Mouse (Mus musculus): ENCODE measurements around the gene Ulk4.

Ulk4 gene

DNA sequence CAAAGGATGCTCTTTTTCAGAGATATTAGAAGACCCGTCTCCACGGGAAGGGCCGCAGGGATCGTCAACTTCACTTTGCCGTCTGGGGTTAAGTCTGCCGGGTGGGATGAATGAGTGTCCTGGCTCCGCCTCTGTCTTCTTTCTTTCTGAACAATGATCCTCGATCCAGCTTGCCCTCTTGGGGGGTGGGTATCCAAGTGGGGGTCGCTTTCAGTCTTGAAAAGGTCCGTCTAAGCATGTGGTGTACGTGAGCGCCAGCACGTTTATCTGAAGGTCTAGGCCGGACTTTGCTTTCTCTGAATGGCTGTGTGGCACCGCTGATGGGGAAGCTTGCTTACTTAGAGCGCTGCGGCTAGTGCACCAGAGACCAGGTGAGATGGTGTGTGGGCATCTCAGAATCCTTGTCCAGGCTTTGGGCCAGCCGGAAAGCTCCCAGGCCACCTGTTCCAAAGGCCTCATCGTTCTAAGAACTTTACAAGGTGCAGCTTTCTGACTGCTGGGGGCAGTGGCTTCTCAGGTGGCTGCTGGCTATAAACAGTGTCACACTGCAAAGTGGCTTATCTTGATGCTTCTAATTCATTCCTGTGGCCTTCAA, 23.1 kb upstream of the Ulk4 start:
- no peak for DNase-seq (ENCODE audit: low read depth)

DNA sequence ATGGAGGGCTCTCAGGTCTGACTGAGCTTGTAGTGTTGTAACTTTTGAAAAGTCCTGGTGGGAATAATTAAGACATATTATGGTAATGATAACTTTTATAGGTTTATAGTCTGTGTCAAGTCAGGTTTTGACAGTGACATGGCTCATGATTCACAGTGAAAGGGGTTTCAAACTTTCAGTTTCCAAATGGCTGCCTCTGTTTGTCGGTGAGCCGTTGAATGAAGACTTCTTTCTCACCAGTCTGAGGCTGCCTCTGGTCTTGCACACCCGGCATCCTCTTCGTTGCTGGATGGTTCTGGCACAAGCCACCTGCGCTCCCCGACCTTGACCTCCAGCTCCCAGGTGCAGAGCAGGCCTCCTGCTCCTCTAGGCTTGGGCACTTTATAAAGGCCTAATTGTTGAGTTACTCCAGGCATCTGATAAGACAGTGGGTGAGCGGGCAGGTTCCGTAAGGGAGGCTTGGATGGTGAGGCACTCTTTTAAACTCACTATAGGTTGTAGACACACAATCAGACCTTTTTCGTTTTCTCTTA, 22.3 kb upstream of the Ulk4 start:
- no peak for DNase-seq (ENCODE audit: low read depth)

DNA sequence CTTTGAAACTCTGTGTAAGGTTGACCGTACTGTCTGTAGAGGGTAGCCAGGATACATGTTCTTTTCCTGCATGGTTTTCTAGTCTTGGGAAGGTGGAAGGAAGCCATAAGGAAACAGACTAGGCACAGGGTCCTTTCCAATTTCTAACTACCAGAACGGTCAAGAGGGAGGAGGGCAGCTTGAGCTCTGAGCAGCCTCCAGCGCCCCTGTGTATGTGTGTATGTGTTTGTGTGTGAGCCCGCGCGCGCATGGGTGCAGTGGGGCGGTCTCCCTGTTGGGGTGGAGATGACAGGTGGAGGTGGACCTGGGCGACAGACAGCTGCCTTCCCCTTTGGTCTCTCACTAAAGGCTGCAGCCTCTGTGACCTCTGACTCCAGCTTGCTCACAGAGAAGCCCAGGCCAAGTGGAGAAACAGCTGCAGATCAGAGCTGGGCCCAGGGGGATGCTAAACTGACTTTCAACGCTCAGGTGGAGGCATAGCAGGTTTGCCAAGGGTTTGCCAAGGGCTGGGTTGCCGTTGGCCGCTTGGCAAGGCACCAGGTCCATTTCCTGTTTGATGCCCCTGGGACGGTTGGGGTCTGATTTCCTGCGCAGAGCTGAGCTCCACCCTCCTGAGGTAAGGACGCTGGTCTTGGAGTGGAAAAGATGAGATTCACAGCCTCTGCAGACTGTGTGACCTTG, 21.6 kb upstream of the Ulk4 start:
- peak; percentile 37 for DNase-seq (ENCODE audit: low read depth)

DNA sequence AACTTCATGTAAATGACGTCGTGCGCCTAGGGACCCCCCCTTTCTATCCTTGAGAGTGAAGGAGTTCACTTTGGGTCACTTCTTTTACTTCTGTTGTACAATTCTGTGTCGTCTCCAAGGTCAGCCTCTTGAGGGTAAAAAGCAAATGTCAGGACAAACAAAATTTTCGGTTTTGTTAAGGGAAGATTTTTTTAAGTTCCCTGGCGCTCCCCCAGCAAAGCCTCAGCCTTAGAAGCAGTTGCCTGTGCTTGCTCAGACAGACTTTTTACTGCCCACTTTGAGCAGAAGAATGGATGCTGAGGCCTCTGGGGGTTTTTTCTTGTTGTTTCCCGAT, 21.0 kb upstream of the Ulk4 start:
- DNase-seq (ENCODE audit: low read depth): peak; percentile 57

DNA sequence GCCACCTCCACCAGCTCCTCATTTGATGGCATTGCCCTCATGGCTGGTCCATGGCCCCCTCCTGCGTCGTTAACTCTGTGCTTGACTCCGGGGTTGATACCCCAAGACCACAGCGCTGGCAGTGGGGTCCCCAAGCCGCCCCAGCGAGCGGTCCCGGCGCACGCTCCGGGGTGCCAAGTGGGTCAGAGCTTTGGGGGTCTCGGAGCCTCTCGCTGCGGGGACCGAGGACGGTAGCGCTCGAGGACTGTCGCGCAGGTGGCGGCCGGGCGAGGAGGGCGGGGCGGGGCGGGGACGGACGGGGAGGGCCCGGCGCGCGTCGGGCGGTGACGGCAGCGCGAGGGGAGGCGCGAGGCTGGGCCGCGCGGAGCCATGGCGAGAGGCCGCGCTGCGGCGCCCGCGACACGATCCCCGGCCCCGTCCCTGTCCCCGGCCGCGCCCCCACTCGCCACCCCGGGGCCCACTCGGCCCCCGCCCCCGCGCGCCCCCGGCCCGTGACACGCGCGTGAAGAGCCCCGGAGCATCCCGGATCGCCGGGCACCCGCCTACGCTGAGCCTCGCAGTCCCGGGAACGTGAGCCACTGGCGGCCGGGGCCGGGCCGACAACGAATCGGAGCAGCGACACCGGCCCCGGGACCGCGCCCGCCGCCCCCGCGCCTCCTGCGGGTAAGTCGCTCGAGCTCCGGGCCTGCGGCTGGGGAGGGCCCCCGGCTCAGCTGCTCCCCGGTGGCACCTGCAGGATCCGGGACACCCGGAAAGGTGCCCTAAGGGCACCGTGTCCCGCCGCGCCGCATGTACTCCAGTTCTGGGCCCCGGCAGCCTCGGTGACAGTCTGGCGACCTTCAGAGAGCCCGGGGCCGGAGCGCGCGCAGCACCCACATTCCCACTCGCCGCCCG, 20.4 kb upstream of the Ulk4 start, which contains the start of gene Trak1:
TSS of gene Trak1 (plus strand) at position 332 of the 894 bp plus-strand sequence.
- peak; percentile 67 for DNase-seq (ENCODE audit: low read depth)

DNA sequence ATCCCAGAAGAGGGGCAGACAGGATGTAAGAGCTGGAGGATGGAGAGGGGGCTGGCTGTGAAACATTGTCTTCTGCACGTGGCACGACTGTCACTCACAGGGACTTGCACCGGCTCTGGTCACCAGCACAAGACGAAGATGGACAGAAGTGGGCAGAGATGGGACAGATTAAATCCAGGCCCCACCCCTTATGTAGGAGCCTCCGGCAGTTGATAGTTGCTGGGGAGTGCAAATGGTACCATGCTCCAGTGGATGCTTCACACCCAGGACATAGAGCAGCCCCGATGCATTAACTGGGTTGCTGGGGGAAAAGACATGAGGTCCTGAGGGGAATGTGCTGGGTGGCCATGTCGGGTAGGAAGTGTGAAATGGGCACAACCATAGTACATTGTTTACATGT, 18.2 kb upstream of the Ulk4 start:
- no peak for DNase-seq (ENCODE audit: low read depth)

DNA sequence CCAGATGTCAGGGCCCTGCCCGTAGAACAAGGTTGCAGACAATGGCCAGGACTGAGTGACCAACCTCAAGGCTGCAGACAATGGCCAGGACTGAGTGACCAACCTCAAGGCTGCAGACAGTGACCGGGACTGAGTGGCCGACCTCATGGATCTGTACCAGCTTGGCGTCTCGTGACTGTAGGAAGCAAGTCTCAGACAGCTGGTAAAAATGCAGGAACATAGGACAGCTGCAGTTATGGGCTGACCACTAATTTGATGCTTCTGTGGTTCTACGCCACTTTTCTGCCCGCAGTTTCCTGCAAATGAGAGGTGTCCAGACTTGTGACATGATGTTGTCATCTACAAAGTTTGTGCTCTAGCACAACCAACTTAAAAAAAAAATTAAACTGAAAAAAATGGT, 16.2 kb upstream of the Ulk4 start:
- DNase-seq (ENCODE audit: low read depth): no peak

DNA sequence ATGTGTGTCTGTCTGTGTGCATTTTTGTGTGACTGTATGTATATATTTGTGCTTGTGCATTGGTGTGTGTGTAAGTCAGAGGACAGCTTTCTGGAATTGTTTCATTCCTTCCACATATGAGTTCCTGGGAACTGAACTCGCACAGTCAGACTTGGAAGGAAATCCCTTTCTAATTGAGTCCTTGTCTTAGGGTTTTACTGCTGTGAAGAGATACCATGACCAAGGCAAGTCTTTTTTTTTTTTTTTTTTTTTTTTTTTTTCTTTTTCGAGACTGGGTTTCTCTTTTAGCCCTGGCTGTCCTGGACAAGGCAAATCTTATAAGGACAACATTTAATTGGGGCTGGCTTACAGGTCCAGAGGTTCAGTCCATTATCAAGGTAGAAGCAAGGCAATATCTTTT, 14.3 kb upstream of the Ulk4 start:
- DNase-seq (ENCODE audit: low read depth): no peak

DNA sequence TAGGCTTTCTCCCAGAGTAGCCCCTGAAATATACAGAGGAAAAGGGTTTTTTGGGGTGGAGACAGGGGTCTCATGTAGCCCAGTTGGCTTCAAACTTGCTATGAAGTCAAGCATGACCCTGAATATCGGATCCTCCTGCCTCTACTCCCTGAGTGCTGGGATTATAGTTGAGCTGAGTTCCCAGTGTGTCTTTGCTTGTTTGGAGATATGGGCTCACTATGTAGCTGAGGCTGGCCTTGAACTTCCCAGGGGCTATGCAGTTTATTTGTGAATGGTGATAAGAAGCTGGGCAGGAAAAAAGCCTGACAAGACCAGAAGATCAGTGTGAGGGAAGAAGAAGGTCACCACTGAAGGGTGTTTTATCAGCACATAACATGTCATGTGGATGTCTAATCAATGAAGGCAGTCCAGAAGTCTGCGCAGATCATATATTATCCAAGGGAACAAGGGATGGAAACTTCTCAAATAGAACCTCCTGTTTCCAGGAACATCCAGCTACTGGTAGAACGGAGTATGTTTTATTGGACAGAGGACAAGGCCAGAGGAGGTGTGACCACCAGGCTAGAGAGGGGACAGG, 9.4 kb upstream of the Ulk4 start:
- DNase-seq (ENCODE audit: low read depth): no peak

DNA sequence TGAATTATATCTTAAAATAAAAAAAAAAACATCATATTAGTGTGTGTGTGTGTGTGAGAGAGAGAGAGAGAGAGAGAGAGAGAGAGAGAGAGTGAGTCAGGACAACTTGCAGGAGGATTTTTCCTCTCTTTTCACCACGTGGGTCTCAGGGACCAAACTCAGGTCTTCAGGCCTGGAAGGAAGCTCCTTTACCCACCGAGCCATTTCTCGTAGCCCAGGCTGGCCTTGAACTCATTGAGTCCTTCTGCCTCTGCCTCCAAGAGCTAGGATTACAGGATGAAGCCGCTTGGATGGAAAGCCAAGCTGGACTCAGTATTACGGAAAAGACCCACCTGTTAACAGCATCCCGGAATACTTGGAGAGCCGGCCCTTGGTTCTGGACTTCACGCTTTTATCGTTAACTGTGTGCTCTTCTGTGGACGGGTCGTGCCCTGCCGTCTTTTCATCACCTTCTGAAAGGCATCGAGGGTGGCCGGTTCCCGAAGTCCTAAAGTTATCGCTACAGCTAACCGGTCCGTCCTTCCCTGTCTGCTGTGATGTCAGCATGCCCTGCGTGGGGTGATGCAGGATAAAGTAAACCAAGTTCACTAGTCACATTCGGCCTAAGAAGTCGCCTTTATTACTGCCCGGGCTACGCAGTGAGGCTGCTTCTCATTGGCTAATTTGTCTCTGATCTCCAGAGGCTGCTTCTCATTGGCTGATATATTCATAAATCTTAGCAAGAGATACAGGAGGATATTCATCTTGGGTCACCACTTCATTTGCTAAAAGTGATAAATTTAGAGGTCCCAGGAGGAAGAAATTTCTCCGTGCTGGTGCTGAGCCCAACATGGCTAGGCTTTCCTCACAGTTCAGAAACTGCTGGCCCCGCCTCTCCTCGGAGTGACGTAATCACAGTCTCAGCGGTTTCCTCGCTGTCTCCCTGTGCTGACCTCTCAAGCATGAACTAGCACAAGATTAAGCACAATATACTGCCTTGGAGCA, 8.6 kb upstream of the Ulk4 start:
- DNase-seq (ENCODE audit: low read depth): peak; percentile 76

DNA sequence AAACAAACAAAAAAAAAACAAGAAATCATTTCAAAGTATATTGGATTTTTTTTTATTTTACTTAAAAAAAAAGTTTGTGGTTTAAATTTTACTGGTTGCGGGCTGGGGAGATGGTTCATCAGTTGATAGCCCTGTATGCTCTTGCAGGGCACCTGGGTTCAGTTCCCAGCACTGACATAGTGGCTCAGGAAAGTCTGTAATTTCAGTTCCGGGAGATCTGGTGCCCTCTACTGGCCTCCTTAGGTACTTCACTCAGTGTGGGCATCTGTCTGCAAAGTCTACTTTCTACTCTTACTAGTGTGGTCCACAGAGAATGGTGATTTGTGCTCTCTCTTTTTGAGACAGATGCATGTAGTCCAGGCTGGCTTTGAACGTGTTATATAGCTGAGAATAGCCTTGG, 7.4 kb upstream of the Ulk4 start:
- peak; percentile 62 for DNase-seq (ENCODE audit: low read depth)

DNA sequence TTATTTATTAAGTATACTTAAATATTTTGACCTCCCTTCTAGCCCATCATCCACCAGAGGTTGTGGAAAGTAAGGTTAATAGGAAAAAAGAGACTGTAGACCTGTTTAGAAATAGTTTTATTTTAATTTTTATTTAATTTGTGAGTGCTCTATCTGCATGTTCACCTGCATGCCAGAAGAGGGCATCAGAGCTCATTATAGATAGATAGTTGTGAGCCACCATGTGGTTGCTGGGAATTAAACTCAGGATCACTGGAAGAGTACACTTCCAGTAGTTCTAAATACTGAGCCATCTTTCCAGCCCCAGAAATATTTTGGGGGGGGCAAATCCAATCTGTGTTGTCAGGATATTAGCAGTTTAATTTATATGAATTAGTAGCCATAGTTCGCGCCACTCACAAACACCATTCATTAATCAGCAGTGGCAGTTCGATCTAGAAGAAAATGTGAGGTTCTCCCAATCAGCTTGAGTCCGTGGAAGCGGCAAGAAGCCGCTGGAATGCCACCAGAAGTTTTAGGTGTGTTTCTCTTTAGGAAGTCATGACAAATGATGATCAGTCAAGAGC, 6.7 kb upstream of the Ulk4 start:
- DNase-seq (ENCODE audit: low read depth): peak; percentile 53

DNA sequence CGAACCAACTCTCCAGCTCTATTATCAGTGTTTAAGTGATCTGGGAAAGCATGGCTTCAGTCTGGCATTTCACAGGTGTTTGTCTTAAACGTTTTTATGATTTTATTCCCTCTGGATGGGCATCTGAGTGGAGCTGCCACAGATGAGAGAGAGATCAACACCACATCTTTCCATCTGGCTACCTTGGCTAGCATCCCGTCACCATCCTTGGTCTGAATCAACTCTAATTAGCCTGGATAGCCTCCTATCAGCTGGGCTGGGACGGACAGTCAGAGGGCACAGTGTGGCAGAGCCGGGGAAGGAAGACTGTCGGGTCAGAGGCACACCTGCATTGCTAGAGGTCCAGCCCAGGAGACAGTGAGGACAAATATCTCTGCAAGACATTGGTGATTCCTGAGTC, 4.9 kb upstream of the Ulk4 start:
- no peak for DNase-seq (ENCODE audit: low read depth)

DNA sequence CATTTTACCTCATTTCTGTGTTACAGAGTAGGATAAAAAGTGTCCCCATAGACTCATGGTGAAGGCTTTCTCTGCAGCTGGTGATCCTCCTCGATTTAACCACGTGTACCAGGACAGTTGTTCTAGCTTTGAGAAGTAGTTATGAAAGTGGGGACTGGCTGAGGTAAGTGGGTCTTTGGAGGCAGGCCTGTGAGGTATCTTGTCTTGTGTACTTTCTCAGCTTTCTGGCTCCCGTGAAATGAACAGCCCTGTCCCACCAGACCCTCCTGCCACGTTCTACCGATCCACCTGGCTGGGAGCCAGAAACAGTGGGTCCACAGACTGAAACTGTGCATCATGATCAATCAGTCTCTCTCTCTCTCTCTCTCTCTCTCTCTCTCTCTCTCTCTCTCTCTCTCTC, 2.2 kb upstream of the Ulk4 start:
- DNase-seq (ENCODE audit: low read depth): no peak

DNA sequence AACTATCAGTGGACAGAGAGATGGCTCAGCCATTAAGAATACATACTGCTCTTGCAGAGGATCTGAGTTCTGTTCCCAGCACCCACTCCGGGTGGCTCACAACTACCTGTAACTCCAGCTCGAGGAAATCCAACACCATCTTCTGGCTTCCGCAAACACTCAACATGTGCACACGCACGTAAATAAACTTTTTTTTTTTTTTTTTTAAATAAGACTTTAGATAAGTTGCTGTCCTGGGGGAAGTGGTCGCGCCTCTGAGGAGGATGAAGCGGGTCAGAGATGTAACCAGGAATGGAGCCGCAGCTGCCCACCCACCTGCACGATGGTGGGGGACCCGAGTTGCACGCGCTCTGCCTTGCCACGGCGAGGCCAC, 266 bp downstream of the Ulk4 start:
- DNase-seq (ENCODE audit: low read depth): no peak

DNA sequence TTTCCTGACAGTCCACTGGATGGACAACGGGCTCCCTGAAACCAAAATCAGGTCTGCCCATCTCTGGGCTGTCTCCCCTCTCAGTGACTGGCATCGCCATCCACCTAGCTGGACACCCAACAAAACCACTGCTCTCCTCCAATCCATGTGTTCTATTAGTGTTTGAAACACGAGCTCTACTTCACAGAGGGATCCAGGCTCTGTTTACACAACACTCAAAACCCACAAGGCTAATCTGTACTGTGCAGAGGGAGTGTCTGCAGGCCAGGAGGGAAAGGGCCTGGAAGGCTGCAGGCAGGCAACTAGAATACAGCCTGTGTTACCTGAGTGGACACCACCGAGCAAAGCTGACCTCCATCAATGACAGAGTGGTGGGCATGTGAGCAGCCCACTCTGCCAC, 5.4 kb downstream of the Ulk4 start:
- no peak for DNase-seq (ENCODE audit: low read depth)

DNA sequence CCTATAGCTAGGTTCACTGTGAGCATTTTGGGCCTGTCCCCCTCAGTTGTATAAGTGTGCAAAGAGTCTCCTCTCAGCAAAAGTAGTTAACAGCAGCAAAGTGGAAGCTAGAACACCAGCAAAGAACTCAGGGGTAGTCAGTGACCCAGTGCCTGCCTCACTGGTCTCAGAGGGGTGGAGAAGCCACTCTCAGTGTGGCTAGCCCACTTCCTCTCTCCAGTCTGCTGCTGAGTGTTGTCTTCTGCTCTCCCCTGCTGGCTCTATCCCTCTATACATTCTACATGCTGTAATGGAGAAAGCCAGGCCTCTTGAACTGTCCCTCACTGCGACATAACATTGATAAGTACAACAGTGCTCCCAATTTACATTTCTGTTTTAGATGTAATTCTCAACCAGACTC, 5.8 kb downstream of the Ulk4 start:
- no peak for DNase-seq (ENCODE audit: low read depth)

DNA sequence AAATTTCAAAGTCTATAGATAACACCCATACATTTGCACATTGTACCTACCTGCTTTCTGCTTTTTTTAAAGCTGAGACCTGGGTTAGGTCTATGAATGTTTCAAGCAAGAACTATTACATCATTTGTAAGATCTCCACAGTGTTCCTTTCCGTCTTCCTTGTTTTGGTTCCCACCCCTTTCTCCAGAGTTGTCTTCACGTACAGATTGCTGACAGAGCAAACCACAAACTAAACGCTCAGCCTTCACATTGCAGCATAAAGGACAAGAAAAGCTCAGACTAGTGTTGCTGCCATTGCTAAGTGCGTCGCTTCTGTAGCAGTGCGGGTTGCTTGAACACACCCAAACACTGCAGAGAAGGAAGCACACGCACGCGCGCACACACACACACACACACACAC, 11.7 kb downstream of the Ulk4 start:
- DNase-seq (ENCODE audit: low read depth): no peak

DNA sequence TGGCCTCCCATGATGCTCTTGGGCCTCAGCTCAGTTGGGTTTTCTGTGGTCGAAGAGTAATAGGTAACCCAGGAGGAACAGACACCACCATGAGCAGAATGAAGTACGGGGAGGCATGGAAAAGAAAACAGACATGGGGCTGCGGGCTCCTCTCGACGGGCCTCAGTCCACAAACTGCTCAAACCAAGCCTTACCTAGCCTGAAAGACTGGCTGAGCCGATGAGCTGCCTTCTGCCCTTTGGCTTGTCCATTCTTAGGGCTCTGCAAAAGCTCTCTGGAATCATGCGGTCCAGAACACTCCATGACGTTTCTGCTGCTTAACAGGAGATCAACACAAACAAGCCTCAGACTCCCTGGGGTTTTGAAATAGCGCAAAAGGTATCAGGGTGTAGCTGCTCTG, 19.9 kb downstream of the Ulk4 start:
- no peak for DNase-seq (ENCODE audit: low read depth)

DNA sequence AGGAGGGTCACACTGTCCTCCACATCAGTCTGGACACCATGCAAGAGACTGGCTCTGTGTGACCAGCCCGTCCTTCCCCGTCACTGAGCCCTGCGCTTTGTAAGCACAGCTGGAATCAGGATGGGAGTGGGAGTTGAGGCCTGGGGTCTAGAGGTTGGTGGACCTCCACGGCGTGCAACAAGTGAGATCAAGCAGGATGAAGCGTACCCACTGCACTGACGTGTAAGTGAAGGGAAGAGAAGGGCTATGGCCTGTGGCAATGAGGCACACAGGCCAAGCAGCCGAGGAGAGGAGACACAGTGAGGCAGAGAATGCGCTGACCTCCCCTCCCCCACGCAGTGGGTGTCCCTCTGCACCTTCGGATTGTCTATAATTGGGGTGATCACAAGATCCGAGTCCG, 22.2 kb downstream of the Ulk4 start:
- no peak for DNase-seq (ENCODE audit: low read depth)

DNA sequence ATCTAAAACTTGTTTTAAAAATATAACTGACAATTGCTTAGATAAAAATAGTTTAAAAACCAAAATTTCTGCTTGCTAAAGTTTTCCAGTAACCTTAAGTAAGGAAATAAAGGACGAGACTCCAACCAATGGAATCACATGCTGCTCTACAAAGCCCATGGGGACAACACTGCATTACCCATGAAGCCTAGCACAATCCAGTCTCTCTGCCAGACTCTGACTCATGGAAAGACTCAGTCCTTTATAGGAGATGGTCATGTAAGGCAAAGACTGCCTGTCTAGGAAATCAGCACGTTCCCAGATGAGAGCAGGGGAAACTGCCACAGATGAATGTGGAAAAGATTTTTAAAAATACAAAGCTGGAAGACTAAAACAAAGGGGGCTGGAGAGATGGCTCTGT, 23.0 kb downstream of the Ulk4 start:
- peak; percentile 90 for DNase-seq (ENCODE audit: low read depth)
